Mouse (Mus musculus): Measurements from ENCODE around the gene Fgf14. TPM values are rescaled to one million over a fixed set of nuclear protein-coding genes. Genes with fewer than 3 reads are reported as not detected.
"Not testable (repeated sequence)": the region's sequence is repeated elsewhere in the genome, so short reads cannot be mapped to it uniquely, and the experiment has no call there.

Fgf14 gene
- polyA plus RNA-seq, 1 experiment from 2014 or later: 0.59 TPM

- H3K9me3 ChIP-seq (replicated peaks; ENCODE audit: control insufficient read depth, low read length): no peaks in the 10 kb centered on the region
- no peaks in the 10 kb centered on the region for H3K4me1 ChIP-seq (ENCODE audit: control insufficient read depth, insufficient read depth, low read length)
- no peak overlapping the region for H3K27ac ChIP-seq (ENCODE audit: low read depth, low read length)
- 68% methylated on average over 1 of the region's 1 CpGs for WGBS (ENCODE audit: insufficient replicate concordance)
- H3K4me2 ChIP-seq: no peak overlapping the region
- H3K36me3 ChIP-seq (ENCODE audit: control insufficient read depth, insufficient read depth, low read length): no peaks in the 10 kb centered on the region
- no peak for ATAC-seq (replicated peaks; ENCODE audit: insufficient number of reproducible peaks, low FRiP score, low TSS enrichment)
- H3K27me3 ChIP-seq (ENCODE audit: control insufficient read depth, insufficient read depth, low read length): no peaks in the 10 kb centered on the region
- no peak overlapping the region for H3K9ac ChIP-seq (ENCODE audit: low read depth, low read length)
- no peak overlapping the region for H3K4me3 ChIP-seq (ENCODE audit: low read depth, low read length)
Observed at GRCm38 (mm10) chr14:124044016-124044415, 632.9 kb downstream of the Fgf14 start.

DNA sequence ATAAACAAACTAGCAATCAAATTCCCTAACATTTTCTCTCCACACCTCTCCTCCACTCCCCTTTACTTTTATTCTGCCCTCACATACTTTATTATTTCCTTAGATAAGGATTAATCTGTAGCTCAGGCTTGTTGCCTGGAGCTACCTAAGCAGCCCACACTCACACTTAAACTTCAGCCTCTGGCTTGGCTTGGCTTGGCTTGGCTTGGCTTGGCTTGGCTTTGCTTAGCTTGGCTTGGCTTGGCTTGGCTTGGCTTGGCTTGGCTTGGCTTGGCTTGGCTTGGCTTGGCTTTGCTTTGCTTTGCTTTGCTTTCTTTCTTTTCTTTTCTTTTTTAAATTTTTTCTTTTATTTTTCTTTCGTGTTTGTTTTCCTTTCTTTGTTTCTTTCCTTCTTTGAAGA is 636.3 kb downstream of the Fgf14 start:
- Histone ChIP-seq H3K4me3 (ENCODE audit: low read depth, low read length) (no peak overlapping the region), H3K27me3 (ENCODE audit: control insufficient read depth, insufficient read depth, low read length) (no peaks in the 10 kb centered on the region), H3K9ac (ENCODE audit: low read depth, low read length) (no peak overlapping the region), H3K4me1 (ENCODE audit: control insufficient read depth, insufficient read depth, low read length) (no peaks in the 10 kb centered on the region), H3K9me3 (replicated peaks; ENCODE audit: control insufficient read depth, low read length) (no peaks in the 10 kb centered on the region), H3K4me2 (no peak overlapping the region), H3K27ac (ENCODE audit: low read depth, low read length) (no peak overlapping the region), H3K36me3 (ENCODE audit: control insufficient read depth, insufficient read depth, low read length) (no peaks in the 10 kb centered on the region)
- no peak for ATAC-seq (replicated peaks; ENCODE audit: insufficient number of reproducible peaks, low FRiP score, low TSS enrichment)
- 74% methylated on average over 1 of the region's 1 CpGs for WGBS (ENCODE audit: insufficient replicate concordance)

GRCm38 (mm10) chr14:124037434-124037833 is 639.5 kb downstream of the Fgf14 start:
- H3K4me1 ChIP-seq (ENCODE audit: control insufficient read depth, insufficient read depth, low read length): no peaks in the 10 kb centered on the region
- no peaks in the 10 kb centered on the region for H3K9me3 ChIP-seq (replicated peaks; ENCODE audit: control insufficient read depth, low read length)
- WGBS (ENCODE audit: insufficient replicate concordance): 76% methylated on average over 4 of the region's 4 CpGs
- H3K27ac ChIP-seq (ENCODE audit: low read depth, low read length): no peak overlapping the region
- H3K36me3 ChIP-seq (ENCODE audit: control insufficient read depth, insufficient read depth, low read length): no peaks in the 10 kb centered on the region
- no peak overlapping the region for H3K4me2 ChIP-seq
- H3K9ac ChIP-seq (ENCODE audit: low read depth, low read length): no peak overlapping the region
- no peaks in the 10 kb centered on the region for H3K27me3 ChIP-seq (ENCODE audit: control insufficient read depth, insufficient read depth, low read length)
- ATAC-seq (replicated peaks; ENCODE audit: insufficient number of reproducible peaks, low FRiP score, low TSS enrichment): no peak
- no peak overlapping the region for H3K4me3 ChIP-seq (ENCODE audit: low read depth, low read length)

DNA sequence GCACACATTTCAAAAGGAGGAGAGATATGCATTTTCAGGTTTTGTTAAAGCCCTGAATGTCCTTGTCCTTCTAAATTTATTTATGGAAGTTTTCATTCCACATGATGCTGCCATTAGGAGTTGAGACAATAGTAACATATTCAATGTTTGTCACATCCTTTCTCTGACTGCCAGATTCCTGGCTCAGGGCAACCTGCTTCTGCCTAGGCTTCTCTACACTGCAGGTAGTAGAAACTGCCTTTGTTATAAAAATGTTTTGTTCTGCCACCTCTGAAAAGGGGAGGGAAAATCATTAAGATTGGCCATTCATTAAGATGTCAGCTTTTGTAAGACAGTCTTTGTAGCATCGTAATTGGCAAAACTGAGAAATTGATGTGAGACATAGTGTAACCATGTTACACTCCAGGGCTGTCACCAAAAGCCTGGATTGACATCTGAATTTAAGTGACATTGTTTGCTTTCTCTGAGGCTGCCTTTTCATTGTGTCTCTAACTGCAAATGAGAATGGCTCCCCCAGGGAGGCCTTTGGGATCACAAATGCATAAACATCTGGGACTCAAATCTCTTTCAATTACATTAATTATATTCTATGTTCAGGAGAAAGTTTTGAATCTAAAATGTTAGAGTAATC is 640.2 kb downstream of the Fgf14 start:
- Histone ChIP-seq H3K9ac (ENCODE audit: low read depth, low read length) (no peak overlapping the region), H3K4me2 (no peak overlapping the region), H3K36me3 (ENCODE audit: control insufficient read depth, insufficient read depth, low read length) (no peaks in the 10 kb centered on the region), H3K4me1 (ENCODE audit: control insufficient read depth, insufficient read depth, low read length) (no peaks in the 10 kb centered on the region), H3K9me3 (replicated peaks; ENCODE audit: control insufficient read depth, low read length) (no peaks in the 10 kb centered on the region), H3K27me3 (ENCODE audit: control insufficient read depth, insufficient read depth, low read length) (no peaks in the 10 kb centered on the region), H3K4me3 (ENCODE audit: low read depth, low read length) (no peak overlapping the region), H3K27ac (ENCODE audit: low read depth, low read length) (no peak overlapping the region)
- 66% methylated on average over 1 of the region's 1 CpGs for WGBS (ENCODE audit: insufficient replicate concordance)
- ATAC-seq (replicated peaks; ENCODE audit: insufficient number of reproducible peaks, low FRiP score, low TSS enrichment): no peak

DNA sequence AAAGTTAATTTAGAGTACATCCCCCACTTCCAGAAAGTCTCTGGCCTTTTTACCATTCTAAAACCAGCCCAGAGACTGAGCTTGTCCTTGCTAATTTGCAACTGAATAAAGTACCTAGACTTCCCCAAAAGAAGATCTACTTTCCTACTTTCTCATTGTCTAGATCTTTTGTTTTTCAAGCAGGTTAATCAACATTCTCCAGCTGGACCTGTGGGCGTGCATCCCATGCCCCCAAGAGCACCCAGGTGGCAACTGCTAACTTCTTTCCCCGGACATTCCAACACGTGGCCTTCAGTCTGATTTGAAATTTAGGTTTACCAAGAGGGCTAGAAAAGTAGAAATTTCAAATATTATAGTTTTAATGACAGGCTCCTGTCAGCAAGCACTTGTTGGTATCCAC is 643.6 kb downstream of the Fgf14 start:
- 47% methylated on average over 3 of the region's 3 CpGs for WGBS (ENCODE audit: insufficient replicate concordance)
- not testable (repeated sequence) for H3K9me3 ChIP-seq (replicated peaks; ENCODE audit: control insufficient read depth, low read length); H3K4me2 ChIP-seq; ATAC-seq (replicated peaks; ENCODE audit: insufficient number of reproducible peaks, low FRiP score, low TSS enrichment); H3K9ac ChIP-seq (ENCODE audit: low read depth, low read length); H3K27ac ChIP-seq (ENCODE audit: low read depth, low read length); H3K27me3 ChIP-seq (ENCODE audit: control insufficient read depth, insufficient read depth, low read length); H3K4me1 ChIP-seq (ENCODE audit: control insufficient read depth, insufficient read depth, low read length); H3K36me3 ChIP-seq (ENCODE audit: control insufficient read depth, insufficient read depth, low read length); H3K4me3 ChIP-seq (ENCODE audit: low read depth, low read length)

GRCm38 (mm10) chr14:124027886-124028670 is 648.8 kb downstream of the Fgf14 start:
- Histone ChIP-seq H3K27me3 (ENCODE audit: control insufficient read depth, insufficient read depth, low read length) (no peaks in the 10 kb centered on the region), H3K27ac (ENCODE audit: low read depth, low read length) (no peak overlapping the region), H3K9ac (ENCODE audit: low read depth, low read length) (no peak overlapping the region), H3K9me3 (replicated peaks; ENCODE audit: control insufficient read depth, low read length) (no peaks in the 10 kb centered on the region), H3K4me2 (no peak overlapping the region), H3K4me3 (ENCODE audit: low read depth, low read length) (no peak overlapping the region), H3K36me3 (ENCODE audit: control insufficient read depth, insufficient read depth, low read length) (no peaks in the 10 kb centered on the region), H3K4me1 (ENCODE audit: control insufficient read depth, insufficient read depth, low read length) (no peaks in the 10 kb centered on the region)
- no peak for ATAC-seq (replicated peaks; ENCODE audit: insufficient number of reproducible peaks, low FRiP score, low TSS enrichment)
- 76% methylated on average over 1 of the region's 1 CpGs for WGBS (ENCODE audit: insufficient replicate concordance)

- 76% methylated on average over 2 of the region's 2 CpGs for WGBS (ENCODE audit: insufficient replicate concordance)
- no peaks in the 10 kb centered on the region for H3K4me1 ChIP-seq (ENCODE audit: control insufficient read depth, insufficient read depth, low read length)
- no peak overlapping the region for H3K4me2 ChIP-seq
- no peaks in the 10 kb centered on the region for H3K27me3 ChIP-seq (ENCODE audit: control insufficient read depth, insufficient read depth, low read length)
- ATAC-seq (replicated peaks; ENCODE audit: insufficient number of reproducible peaks, low FRiP score, low TSS enrichment): no peak
- no peaks in the 10 kb centered on the region for H3K36me3 ChIP-seq (ENCODE audit: control insufficient read depth, insufficient read depth, low read length)
- H3K9me3 ChIP-seq (replicated peaks; ENCODE audit: control insufficient read depth, low read length): no peaks in the 10 kb centered on the region
- no peak overlapping the region for H3K27ac ChIP-seq (ENCODE audit: low read depth, low read length)
- H3K9ac ChIP-seq (ENCODE audit: low read depth, low read length): no peak overlapping the region
- H3K4me3 ChIP-seq (ENCODE audit: low read depth, low read length): no peak overlapping the region
Observed at GRCm38 (mm10) chr14:123990591-123991195, 686.2 kb downstream of the Fgf14 start.

GRCm38 (mm10) chr14:123967996-123968395 is 708.9 kb downstream of the Fgf14 start:
- no peak overlapping the region for H3K4me3 ChIP-seq (ENCODE audit: low read depth, low read length)
- H3K4me1 ChIP-seq (ENCODE audit: control insufficient read depth, insufficient read depth, low read length): no peaks in the 10 kb centered on the region
- 84% methylated on average over 6 of the region's 6 CpGs for WGBS (ENCODE audit: insufficient replicate concordance)
- no peaks in the 10 kb centered on the region for H3K9me3 ChIP-seq (replicated peaks; ENCODE audit: control insufficient read depth, low read length)
- H3K27ac ChIP-seq (ENCODE audit: low read depth, low read length): no peak overlapping the region
- ATAC-seq (replicated peaks; ENCODE audit: insufficient number of reproducible peaks, low FRiP score, low TSS enrichment): no peak
- no peak overlapping the region for H3K9ac ChIP-seq (ENCODE audit: low read depth, low read length)
- no peak overlapping the region for H3K4me2 ChIP-seq
- H3K27me3 ChIP-seq (ENCODE audit: control insufficient read depth, insufficient read depth, low read length): no peaks in the 10 kb centered on the region
- no peaks in the 10 kb centered on the region for H3K36me3 ChIP-seq (ENCODE audit: control insufficient read depth, insufficient read depth, low read length)

Measured in heart, embryonic 11.5 days (tissue).